Mouse (Mus musculus): ENCODE measurements at regions not wholly inside any gene's neighbourhood (a gene's known extent, or its start where the extent isn't known, plus 50 kb on each side); places are given as distances from the start of the nearest gene placed in this dataset.

GRCm38 (mm10) chr15:42768396-42768795, 2634.2 kb downstream of the 9330182O14Rik start:
- ATAC-seq (replicated peaks; ENCODE audit: insufficient number of reproducible peaks, low FRiP score, low TSS enrichment, poor library complexity, severe bottlenecking): no peak

GRCm38 (mm10) chr15:42779903-42780302, 2645.7 kb downstream of the 9330182O14Rik start:
- no peak for ATAC-seq (replicated peaks; ENCODE audit: insufficient number of reproducible peaks, low FRiP score, low TSS enrichment, poor library complexity, severe bottlenecking)

- ATAC-seq (replicated peaks; ENCODE audit: insufficient number of reproducible peaks, low FRiP score, low TSS enrichment, poor library complexity, severe bottlenecking): no peak
These were observed 2667.1 kb downstream of the 9330182O14Rik start for GRCm38 (mm10) chr15:42801217-42801616.

- ATAC-seq (replicated peaks; ENCODE audit: insufficient number of reproducible peaks, low FRiP score, low TSS enrichment, poor library complexity, severe bottlenecking): no peak
These were observed 2676.8 kb downstream of the 9330182O14Rik start for GRCm38 (mm10) chr15:42810871-42811490.

DNA sequence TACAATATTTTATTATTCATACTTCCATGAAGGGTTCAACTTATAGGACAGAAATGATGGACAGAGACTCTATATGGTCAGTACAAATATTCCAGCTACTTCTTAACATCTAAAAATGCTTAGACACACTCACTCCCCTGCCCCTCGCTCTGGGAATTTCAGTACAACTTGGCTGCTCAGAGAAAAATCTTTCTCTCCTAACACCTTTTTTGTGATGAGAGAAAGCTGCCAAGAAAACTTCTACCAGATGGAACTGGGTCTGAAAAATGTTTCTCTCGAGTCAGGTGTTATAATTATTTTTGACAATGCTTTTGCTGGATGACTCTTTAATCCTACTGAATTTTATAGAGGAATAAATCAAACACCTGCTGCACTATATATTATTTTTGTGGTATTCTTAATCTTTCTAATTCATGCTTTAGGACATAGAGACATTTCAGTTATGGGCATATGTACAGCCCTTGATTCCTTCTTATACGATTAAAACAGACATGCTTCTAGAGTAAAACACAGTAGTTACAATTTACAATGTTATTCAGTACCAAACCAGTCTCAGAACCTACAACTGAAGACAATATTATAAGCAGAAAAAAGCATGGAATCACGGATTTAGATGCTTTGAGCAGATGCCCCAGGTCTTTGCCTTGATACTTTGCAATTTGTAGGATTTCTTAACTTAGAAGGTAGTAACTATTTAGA, 2681.0 kb downstream of the 9330182O14Rik start:
- no peak for ATAC-seq (replicated peaks; ENCODE audit: insufficient number of reproducible peaks, low FRiP score, low TSS enrichment, poor library complexity, severe bottlenecking)

DNA sequence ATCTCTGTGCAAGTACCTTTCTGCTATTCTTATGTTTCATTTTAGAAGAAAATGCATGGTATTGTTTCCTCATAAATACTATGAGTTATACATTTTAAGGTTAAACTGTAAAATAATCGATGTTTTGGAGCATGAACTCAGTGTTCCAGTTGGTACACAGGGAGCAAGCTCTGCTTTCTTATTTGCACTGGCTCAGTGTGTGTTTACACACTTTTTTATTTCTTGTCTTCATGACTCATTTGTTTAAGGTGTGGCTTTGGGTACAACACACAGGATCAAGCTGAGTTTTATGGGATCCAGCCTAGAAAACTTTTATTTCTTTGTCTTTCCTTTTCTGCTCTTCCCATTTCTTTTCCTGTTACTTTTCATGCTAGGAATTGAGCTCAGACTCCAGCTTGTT, 2704.7 kb downstream of the 9330182O14Rik start:
- no peak for ATAC-seq (replicated peaks; ENCODE audit: insufficient number of reproducible peaks, low FRiP score, low TSS enrichment, poor library complexity, severe bottlenecking)

DNA sequence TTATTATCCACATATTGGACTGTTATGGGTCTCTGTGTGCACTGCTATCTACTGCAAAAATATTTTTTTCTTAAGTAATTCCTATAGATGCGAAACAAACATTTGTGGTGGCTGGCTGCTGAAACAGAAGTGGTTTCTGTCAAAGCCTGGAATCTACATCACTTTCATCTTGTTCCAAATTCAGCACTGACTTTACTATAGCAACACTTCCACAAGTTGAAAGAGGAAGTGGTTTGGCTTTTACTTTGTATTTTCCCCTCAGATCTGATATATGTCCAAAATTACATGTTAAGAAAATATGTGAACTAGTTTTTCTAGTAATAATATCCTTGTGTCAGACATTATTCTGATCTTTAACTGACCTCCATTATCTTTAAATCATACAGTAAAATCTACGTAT, 2715.8 kb downstream of the 9330182O14Rik start:
- ATAC-seq (replicated peaks; ENCODE audit: insufficient number of reproducible peaks, low FRiP score, low TSS enrichment, poor library complexity, severe bottlenecking): no peak

- no peak for ATAC-seq (replicated peaks; ENCODE audit: insufficient number of reproducible peaks, low FRiP score, low TSS enrichment, poor library complexity, severe bottlenecking)
These were observed 2738.3 kb downstream of the 9330182O14Rik start for GRCm38 (mm10) chr15:42872491-42872890.

GRCm38 (mm10) chr15:42894611-42895010, 2760.4 kb downstream of the 9330182O14Rik start:
- ATAC-seq (replicated peaks; ENCODE audit: insufficient number of reproducible peaks, low FRiP score, low TSS enrichment, poor library complexity, severe bottlenecking): no peak

GRCm38 (mm10) chr15:42900056-42900455, 2765.9 kb downstream of the 9330182O14Rik start:
- ATAC-seq (replicated peaks; ENCODE audit: insufficient number of reproducible peaks, low FRiP score, low TSS enrichment, poor library complexity, severe bottlenecking): no peak

- no peak for ATAC-seq (replicated peaks; ENCODE audit: insufficient number of reproducible peaks, low FRiP score, low TSS enrichment, poor library complexity, severe bottlenecking)
These were observed 2767.6 kb downstream of the 9330182O14Rik start for GRCm38 (mm10) chr15:42901782-42902181.

DNA sequence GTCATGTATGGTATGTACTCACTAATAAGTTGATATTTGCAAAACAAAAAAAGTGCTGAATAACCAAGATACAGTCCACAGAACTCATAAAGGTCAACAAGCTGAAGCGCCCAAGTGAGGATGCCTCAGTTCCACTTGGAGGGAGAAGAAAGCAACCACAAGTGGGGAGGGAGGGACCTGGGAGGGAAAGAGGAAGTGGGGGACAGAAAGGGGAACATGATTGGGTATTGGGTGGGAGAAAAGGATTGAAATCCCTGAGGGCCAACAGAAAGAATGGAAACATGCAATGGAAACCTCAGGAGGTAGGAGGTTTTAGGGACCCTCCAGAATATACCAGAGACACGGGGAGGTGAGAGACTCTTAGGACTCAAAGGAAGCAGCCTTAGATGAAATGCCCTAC, 2777.2 kb downstream of the 9330182O14Rik start:
- no peak for ATAC-seq (replicated peaks; ENCODE audit: insufficient number of reproducible peaks, low FRiP score, low TSS enrichment, poor library complexity, severe bottlenecking)

DNA sequence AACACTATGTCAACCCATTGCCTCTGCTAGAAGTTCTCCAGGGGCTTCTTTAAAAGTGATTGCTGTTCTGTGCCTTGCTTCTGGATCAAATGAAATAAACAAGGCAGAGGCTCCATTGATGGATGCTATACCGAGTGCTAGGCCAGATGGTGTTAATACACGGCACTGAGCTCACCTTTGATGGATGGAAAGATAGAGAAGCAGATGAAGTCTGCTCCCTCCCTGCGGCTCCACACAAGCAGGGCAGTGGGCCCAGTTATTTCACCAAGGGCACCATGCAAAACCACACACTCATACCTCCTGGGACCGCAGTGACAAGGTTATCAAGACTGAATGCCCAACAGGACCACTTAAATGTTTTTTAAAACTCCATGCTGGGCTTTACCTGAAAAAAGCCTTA, 2778.7 kb downstream of the 9330182O14Rik start:
- no peak for ATAC-seq (replicated peaks; ENCODE audit: insufficient number of reproducible peaks, low FRiP score, low TSS enrichment, poor library complexity, severe bottlenecking)

- ATAC-seq (replicated peaks; ENCODE audit: insufficient number of reproducible peaks, low FRiP score, low TSS enrichment, poor library complexity, severe bottlenecking): no peak
These were observed 2779.1 kb downstream of the 9330182O14Rik start for GRCm38 (mm10) chr15:42913285-42913684.

DNA sequence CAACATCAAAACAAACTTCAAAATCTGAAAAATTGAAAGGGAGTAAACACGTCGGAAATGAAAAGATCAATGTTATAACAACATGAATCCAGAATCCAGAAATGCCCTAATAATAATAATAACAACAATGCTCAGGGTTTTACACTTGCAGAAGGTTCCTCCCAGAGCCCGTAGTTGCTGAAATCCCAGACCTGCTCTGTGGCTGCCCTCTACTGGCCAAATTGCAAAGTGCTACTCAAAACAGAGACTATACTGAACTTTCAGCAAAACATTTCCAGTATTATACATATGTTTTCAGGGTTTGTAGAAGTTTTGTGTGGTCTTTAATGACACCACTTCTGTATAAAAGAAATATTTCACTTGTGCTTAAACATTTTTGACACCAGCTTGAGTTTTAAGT, 2779.9 kb downstream of the 9330182O14Rik start:
- ATAC-seq (replicated peaks; ENCODE audit: insufficient number of reproducible peaks, low FRiP score, low TSS enrichment, poor library complexity, severe bottlenecking): peak; percentile 59; the same call in 1 of the 2 replicates

GRCm38 (mm10) chr15:42915195-42915594, 2781.0 kb downstream of the 9330182O14Rik start:
- no peak for ATAC-seq (replicated peaks; ENCODE audit: insufficient number of reproducible peaks, low FRiP score, low TSS enrichment, poor library complexity, severe bottlenecking)

DNA sequence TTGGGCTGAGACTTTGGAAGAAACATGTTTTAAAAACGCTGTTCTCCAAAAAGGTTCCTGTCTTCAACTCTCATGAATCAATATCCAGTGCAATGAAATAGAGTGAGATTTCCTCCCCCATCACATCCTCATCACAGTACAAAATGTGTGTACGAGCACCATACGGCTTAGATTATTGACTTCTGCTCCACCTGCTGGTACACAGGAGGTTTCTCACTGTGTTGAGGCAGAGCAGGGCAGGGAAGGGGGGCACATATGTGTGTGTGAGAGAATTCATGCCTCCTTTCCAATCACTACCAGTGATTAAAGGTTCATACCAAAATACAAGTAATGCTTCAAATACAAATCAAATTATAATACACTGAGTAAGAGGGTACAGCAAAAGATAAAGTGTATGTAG, 2787.5 kb downstream of the 9330182O14Rik start:
- no peak for ATAC-seq (replicated peaks; ENCODE audit: insufficient number of reproducible peaks, low FRiP score, low TSS enrichment, poor library complexity, severe bottlenecking)

DNA sequence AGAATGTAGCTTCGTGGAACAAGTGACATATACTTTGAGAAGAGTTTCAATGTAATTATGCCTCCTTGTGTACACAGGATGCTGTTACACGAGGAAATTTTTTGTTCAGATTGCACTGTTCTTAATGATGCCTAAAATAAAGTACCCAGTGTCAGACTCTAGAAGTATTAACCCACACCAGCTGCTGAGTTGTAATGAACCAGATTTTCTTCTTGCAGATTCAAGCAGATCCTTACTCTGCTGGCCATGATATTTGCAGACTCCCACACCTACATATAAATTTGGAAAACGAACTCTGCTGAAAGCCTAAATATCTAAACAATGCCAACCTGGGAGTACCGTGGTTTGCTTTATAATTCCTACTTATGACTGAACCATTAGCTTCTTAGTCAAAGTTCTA, 2794.2 kb downstream of the 9330182O14Rik start:
- no peak for ATAC-seq (replicated peaks; ENCODE audit: insufficient number of reproducible peaks, low FRiP score, low TSS enrichment, poor library complexity, severe bottlenecking)

DNA sequence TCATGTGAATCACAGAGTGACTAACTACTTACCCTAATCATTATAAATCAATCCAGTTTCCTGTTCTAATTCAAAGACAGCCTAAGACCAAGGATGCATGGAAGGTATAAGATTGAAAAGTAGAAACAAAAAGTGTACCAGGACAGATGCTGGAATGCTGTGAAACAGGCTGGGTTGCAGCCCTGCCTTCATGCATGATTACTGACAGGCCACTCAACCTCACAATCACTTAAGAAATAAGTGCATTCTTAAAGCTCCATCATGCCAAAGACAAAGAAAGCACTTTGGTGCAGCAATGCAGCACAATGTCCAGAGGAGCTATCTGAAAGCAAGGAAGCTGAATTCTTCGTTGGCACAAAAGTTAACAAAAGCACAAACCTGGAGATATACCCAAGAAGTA, 2810.4 kb downstream of the 9330182O14Rik start:
- ATAC-seq (replicated peaks; ENCODE audit: insufficient number of reproducible peaks, low FRiP score, low TSS enrichment, poor library complexity, severe bottlenecking): no peak

DNA sequence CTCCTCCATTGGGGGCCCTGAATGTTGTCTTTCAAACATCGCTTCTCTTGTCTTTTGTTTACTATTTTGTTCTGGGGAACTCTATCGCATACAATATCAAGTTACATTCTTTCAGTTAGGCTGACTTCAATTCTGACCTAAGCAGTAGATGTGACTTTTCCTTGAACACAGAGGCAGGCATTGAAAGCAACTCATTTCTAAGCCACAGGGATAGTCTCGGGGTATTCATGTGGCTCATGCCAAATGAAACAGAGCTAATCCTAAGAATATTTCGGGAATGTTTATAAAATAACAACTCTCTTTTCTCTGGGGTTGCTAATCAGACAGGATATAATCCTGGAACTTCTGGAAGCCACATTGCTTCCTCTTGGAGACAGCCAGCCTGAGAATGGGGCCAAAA, 2821.0 kb downstream of the 9330182O14Rik start:
- ATAC-seq (replicated peaks; ENCODE audit: insufficient number of reproducible peaks, low FRiP score, low TSS enrichment, poor library complexity, severe bottlenecking): no peak
